ENCODE assay signal across 15 mouse cellular contexts in the genomic region with DNA sequence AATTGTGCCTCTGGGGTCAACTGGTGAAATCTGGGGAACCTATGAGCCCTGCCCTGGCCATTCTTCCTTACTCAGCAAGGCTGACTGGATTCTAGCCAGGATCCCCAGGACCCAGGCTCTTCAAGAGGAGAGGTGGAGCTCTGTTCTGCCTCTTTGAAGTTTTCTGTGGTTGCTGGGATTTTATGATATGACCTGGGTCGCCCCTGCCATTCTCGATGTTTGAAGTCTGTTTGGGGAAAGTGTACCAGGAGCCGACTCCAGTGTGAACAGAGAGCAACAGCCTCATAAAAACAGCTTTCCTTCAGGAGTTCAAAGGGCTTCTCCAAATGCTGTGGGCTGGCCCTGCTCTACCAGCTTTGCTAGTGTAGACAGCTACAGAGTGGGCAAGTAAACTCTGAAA.
DNase-seq lines count a peak whose midpoint lies in the region; ATAC-seq and TF ChIP-seq lines count a peak whose summit lies in the region.
"Had no signal": no experiment of that assay in that cellular context is flagged by ENCODE, and none has a peak within 500 bp of the region (broad histone marks: within the 10 kb centered on the region; RNA-seq: fewer than 3 reads in every experiment).

No protein-coding gene starts in this region.

- peak overlapping the region; percentile 67 for H3K27ac ChIP-seq in gastrocnemius, adult 2 months
- peak overlapping the region; percentile 56; the same call in 1 of the 2 replicates for H3K27ac ChIP-seq in stomach, embryonic 14.5 days (ENCODE audit: low read length)
- H3K27ac ChIP-seq in stomach, postnatal 0 days (replicated peaks): no peak overlapping the region
- H3K27ac ChIP-seq in hindbrain, embryonic 12.5 days: no peak overlapping the region
- no peak overlapping the region for H3K27ac ChIP-seq in liver, embryonic 11.5 days (ENCODE audit: low read depth, low read length)
- H3K27ac ChIP-seq: embryonic facial prominence, embryonic 13.5 days; heart, embryonic 10.5 days; hindbrain, embryonic 10.5 days had no signal

- 27% methylated on average over 3 of the region's 3 CpGs for WGBS in stomach, embryonic 14.5 days
- 28% methylated on average over 3 of the region's 3 CpGs for WGBS in stomach, postnatal 0 days
- 68% methylated on average over 3 of the region's 3 CpGs for WGBS in hindbrain, embryonic 12.5 days
- WGBS in liver, embryonic 11.5 days: 59% methylated on average over 3 of the region's 3 CpGs

- H3K9me3 ChIP-seq in stomach, embryonic 14.5 days (ENCODE audit: control insufficient read depth, low read depth, low read length): no peaks in the 10 kb centered on the region
- no peaks in the 10 kb centered on the region for H3K9me3 ChIP-seq in stomach, postnatal 0 days (ENCODE audit: control insufficient read depth, low read length)
- H3K9me3 ChIP-seq in hindbrain, embryonic 12.5 days (replicated peaks): no peaks in the 10 kb centered on the region
- H3K9me3 ChIP-seq in liver, embryonic 11.5 days (ENCODE audit: control insufficient read depth, low read length): no peaks in the 10 kb centered on the region
- H3K9me3 ChIP-seq: embryonic facial prominence, embryonic 13.5 days; heart, embryonic 10.5 days; hindbrain, embryonic 10.5 days had no signal

- peaks cover 37% of the 10 kb centered on the region for H3K4me1 ChIP-seq in stomach, embryonic 14.5 days (ENCODE audit: control insufficient read depth, insufficient read depth, low read length)
- H3K4me1 ChIP-seq in stomach, postnatal 0 days (replicated peaks; ENCODE audit: control insufficient read depth, insufficient read depth): peaks cover 6% of the 10 kb centered on the region
- no peaks in the 10 kb centered on the region for H3K4me1 ChIP-seq in hindbrain, embryonic 12.5 days
- H3K4me1 ChIP-seq in liver, embryonic 11.5 days (replicated peaks; ENCODE audit: control insufficient read depth, insufficient read depth, low read length): no peaks in the 10 kb centered on the region
- H3K4me1 ChIP-seq: hindbrain, embryonic 10.5 days had no signal

- no peak for TF ChIP-seq EP300 in stomach, postnatal 0 days (optimal IDR thresholded peaks at IDR 0.05)

- H3K9ac ChIP-seq in stomach, embryonic 14.5 days (replicated peaks; ENCODE audit: low read depth, low read length): no peak overlapping the region
- H3K9ac ChIP-seq in stomach, postnatal 0 days (ENCODE audit: low read length): no peak overlapping the region
- no peak overlapping the region for H3K9ac ChIP-seq in hindbrain, embryonic 12.5 days
- no peak overlapping the region for H3K9ac ChIP-seq in liver, embryonic 11.5 days (ENCODE audit: low read depth, low read length)
- H3K9ac ChIP-seq: embryonic facial prominence, embryonic 13.5 days had no signal

- intact Hi-C loops in gastrocnemius, adult 2 months (cut with DNase I): no loop called here

- no peak for ATAC-seq in stomach, embryonic 14.5 days (ENCODE audit: insufficient number of reproducible peaks, insufficient read depth, low FRiP score, low read depth)
- ATAC-seq in stomach, postnatal 0 days (ENCODE audit: low FRiP score, low TSS enrichment): no peak
- ATAC-seq in hindbrain, embryonic 12.5 days (ENCODE audit: low FRiP score): no peak
- ATAC-seq in liver, embryonic 11.5 days (replicated peaks; ENCODE audit: low FRiP score): no peak

- no peak overlapping the region for H3K4me3 ChIP-seq in gastrocnemius, adult 2 months
- H3K4me3 ChIP-seq in stomach, embryonic 14.5 days (ENCODE audit: low read depth, low read length): no peak overlapping the region
- H3K4me3 ChIP-seq in stomach, postnatal 0 days (ENCODE audit: low read depth, low read length): no peak overlapping the region
- no peak overlapping the region for H3K4me3 ChIP-seq in hindbrain, embryonic 12.5 days
- H3K4me3 ChIP-seq in liver, embryonic 11.5 days (ENCODE audit: low read depth, low read length): no peak overlapping the region
- H3K4me3 ChIP-seq: embryonic facial prominence, embryonic 13.5 days; heart, embryonic 10.5 days; hindbrain, embryonic 10.5 days had no signal

- TF ChIP-seq CTCF in gastrocnemius, adult 2 months (IDR thresholded peaks at IDR 0.05): no peak
- TF ChIP-seq CTCF in stomach, postnatal 0 days (IDR thresholded peaks at IDR 0.05; ENCODE audit: low read depth): no peak

- no peaks in the 10 kb centered on the region for H3K36me3 ChIP-seq in stomach, embryonic 14.5 days (ENCODE audit: control insufficient read depth, insufficient read depth, low read length)
- H3K36me3 ChIP-seq in stomach, postnatal 0 days (ENCODE audit: control insufficient read depth, insufficient read depth, low read length): no peaks in the 10 kb centered on the region
- 0 out of 2 replicates have a peak, but pooled peaks cover 7% of the 10 kb centered on the region for H3K36me3 ChIP-seq in hindbrain, embryonic 12.5 days
- H3K36me3 ChIP-seq in liver, embryonic 11.5 days (ENCODE audit: control insufficient read depth, insufficient read depth, low read length): peaks cover 3% of the 10 kb centered on the region; the same call in 1 of the 2 replicates

- no peaks in the 10 kb centered on the region for H3K27me3 ChIP-seq in stomach, embryonic 14.5 days (ENCODE audit: control insufficient read depth, insufficient read depth, low read length)
- no peaks in the 10 kb centered on the region for H3K27me3 ChIP-seq in stomach, postnatal 0 days (ENCODE audit: control insufficient read depth, insufficient read depth, low read length)
- H3K27me3 ChIP-seq in hindbrain, embryonic 12.5 days: no peaks in the 10 kb centered on the region
- H3K27me3 ChIP-seq in liver, embryonic 11.5 days (replicated peaks; ENCODE audit: control insufficient read depth, insufficient read depth, low read length): no peaks in the 10 kb centered on the region
- H3K27me3 ChIP-seq: embryonic facial prominence, embryonic 13.5 days had no signal

- no peak for DNase-seq in gastrocnemius, adult 2 months
- no peak for DNase-seq in gastrocnemius, postnatal 25 days
- no peak for DNase-seq in stomach, postnatal 0 days (ENCODE audit: low spot score)
- DNase-seq in kidney, postnatal 25 days: peak; percentile 75 to 84
- DNase-seq in layer of hippocampus, postnatal 10 days (ENCODE audit: low spot score in 2 of 2): no peak
- DNase-seq in liver, embryonic 11.5 days (ENCODE audit: low spot score): no peak
- DNase-seq: adrenal gland, adult 2 months; cerebellum, postnatal 25 days; layer of hippocampus, adult 9-11 months; left cerebral cortex, postnatal 4 days had no signal

- H3K4me2 ChIP-seq in stomach, embryonic 14.5 days (replicated peaks; ENCODE audit: low read depth, low read length): no peak overlapping the region
- no peak overlapping the region for H3K4me2 ChIP-seq in stomach, postnatal 0 days (replicated peaks; ENCODE audit: low read depth)
- H3K4me2 ChIP-seq in hindbrain, embryonic 12.5 days (replicated peaks): no peak overlapping the region
- H3K4me2 ChIP-seq in liver, embryonic 11.5 days: no peak overlapping the region
- H3K4me2 ChIP-seq: embryonic facial prominence, embryonic 13.5 days had no signal

Comparison
In these comparisons a context has a peak if more than half of its experiments do, and no peak if none do; other contexts are left out.
1. H3K27ac ChIP-seq: peak in gastrocnemius, adult 2 months (single experiment) and stomach, embryonic 14.5 days (single experiment); none in stomach, postnatal 0 days (single experiment), hindbrain, embryonic 12.5 days (single experiment) and liver, embryonic 11.5 days (single experiment).
2. DNase-seq: peak in kidney, postnatal 25 days (2 of 2); none in gastrocnemius, adult 2 months (single experiment), gastrocnemius, postnatal 25 days (single experiment), stomach, postnatal 0 days (single experiment), layer of hippocampus, postnatal 10 days (0 of 2) and liver, embryonic 11.5 days (single experiment).